Mouse (Mus musculus) bone marrow, adult 2 months (tissue): ENCODE data around the gene Lamb1. TPM values are rescaled to one million over a fixed set of nuclear protein-coding genes. Genes with fewer than 3 reads are reported as not detected.

Source experiments
- H3K27ac ChIP-seq: fragments of 200-500 bp; 2 replicates; pipeline ENCODE4 v1.5.1; 2012; ENCODE audit warnings: low read depth, mild to moderate bottlenecking, control low read depth, inconsistent platforms, low read length; ENCODE audit not compliant: control insufficient read depth, poor library complexity, insufficient read depth
- H3K4me1 ChIP-seq: fragments of 200-500 bp; 2 replicates; pipeline ENCODE4 v1.6.1; 2011; ENCODE audit warnings: low read length; ENCODE audit not compliant: control insufficient read depth, insufficient read depth
- H3K4me3 ChIP-seq: fragments of 200-500 bp; replicated peaks from 2 replicates; pipeline ENCODE3; 2011; ENCODE audit warnings: mild to moderate bottlenecking, low read depth, low read length, control low read depth; ENCODE audit not compliant: control insufficient read depth
- CTCF ChIP-seq: fragments of 200-500 bp; IDR thresholded peaks from 2 replicates; pipeline ENCODE4 v1.5.1; 2011; ENCODE audit warnings: low read length, control low read depth; ENCODE audit not compliant: control insufficient read depth, insufficient read depth
- POLR2A ChIP-seq: fragments of 200-500 bp; IDR thresholded peaks from 2 replicates; pipeline ENCODE4 v1.6.1; 2011; ENCODE audit warnings: low read depth, mild to moderate bottlenecking, control low read depth, low read length, borderline replicate concordance; ENCODE audit not compliant: control insufficient read depth
- WGBS: fragments of 180-500 bp; shearing (Covaris S2); methylation state at CpG from one replicate; pipeline ENCODE4 v1.1.7; 2018; 5-methylcytosine and 5-hydroxymethylcytosine counted together
- polyA plus RNA-seq: library from polyadenylated mRNA; stranded (reverse); fragments of >200 nt; gene quantifications from 2 replicates; pipeline ENCODE4 v1.2.4, GENCODE M21; 2011; ENCODE audit warnings: low replicate concordance; ENCODE audit not compliant: missing spikeins, insufficient read depth, insufficient read length

Gene Lamb1
- polyA plus RNA-seq, 1 experiment, result 4.8 TPM

GRCm38 (mm10) chr12:31265722-31266431 lies 843 bp downstream of the Lamb1 start:
- WGBS, result 2% methylated on average over 50 of the region's 50 CpGs
- no peak overlapping the region; the same call in 1 of the 2 replicates for H3K27ac ChIP-seq
- no peaks in the 10 kb centered on the region for H3K4me1 ChIP-seq
- no peak overlapping the region for H3K4me3 ChIP-seq
- TF ChIP-seq CTCF, result no peak
- TF ChIP-seq POLR2A, result no peak

- Histone ChIP-seq H3K4me3 (no peak overlapping the region), H3K27ac (no peak overlapping the region), H3K4me1 (no peaks in the 10 kb centered on the region)
- TF ChIP-seq POLR2A (no peak), CTCF (no peak)
- WGBS, result 11% methylated on average over 15 of the region's 15 CpGs
Measured at GRCm38 (mm10) chr12:31266686-31267085, 1.7 kb downstream of the Lamb1 start.

- Histone ChIP-seq H3K4me1 (no peaks in the 10 kb centered on the region), H3K4me3 (no peak overlapping the region), H3K27ac (no peak overlapping the region)
- TF ChIP-seq POLR2A, result no peak
- TF ChIP-seq CTCF, result no peak
- WGBS, result 54% methylated on average over 4 of the region's 4 CpGs
Measured at GRCm38 (mm10) chr12:31267363-31267762, 2.3 kb downstream of the Lamb1 start.

GRCm38 (mm10) chr12:31268315-31268714 lies 3.3 kb downstream of the Lamb1 start:
- Histone ChIP-seq H3K4me3 (no peak overlapping the region), H3K4me1 (no peaks in the 10 kb centered on the region), H3K27ac (no peak overlapping the region)
- WGBS, result 76% methylated on average over 3 of the region's 3 CpGs
- TF ChIP-seq POLR2A (no peak), CTCF (no peak)

GRCm38 (mm10) chr12:31269020-31269597 lies 4.1 kb downstream of the Lamb1 start:
- H3K4me1 ChIP-seq, result no peaks in the 10 kb centered on the region
- 73% methylated on average over 12 of the region's 12 CpGs for WGBS
- no peak overlapping the region for H3K27ac ChIP-seq
- no peak overlapping the region for H3K4me3 ChIP-seq
- no peak for TF ChIP-seq POLR2A
- TF ChIP-seq CTCF, result no peak

- 88% methylated on average over 10 of the region's 10 CpGs for WGBS
- TF ChIP-seq POLR2A (no peak), CTCF (no peak)
- no peak overlapping the region for H3K4me3 ChIP-seq
- H3K27ac ChIP-seq, result no peak overlapping the region
- H3K4me1 ChIP-seq, result no peaks in the 10 kb centered on the region
Measured at GRCm38 (mm10) chr12:31270361-31270760, 5.3 kb downstream of the Lamb1 start.

- no peak overlapping the region for H3K4me3 ChIP-seq
Measured at GRCm38 (mm10) chr12:31270776-31271175, 5.7 kb downstream of the Lamb1 start.

GRCm38 (mm10) chr12:31271361-31272011 lies 6.5 kb downstream of the Lamb1 start:
- WGBS, result 23% methylated on average over 16 of the region's 16 CpGs
- no peak for TF ChIP-seq CTCF
- TF ChIP-seq POLR2A, result no peak
- no peak overlapping the region for H3K27ac ChIP-seq
- no peaks in the 10 kb centered on the region for H3K4me1 ChIP-seq
- no peak overlapping the region for H3K4me3 ChIP-seq

More at GRCm38 (mm10) chr12:31270776-31271175, 5.7 kb downstream of the Lamb1 start:
- WGBS, result 77% methylated on average over 5 of the region's 5 CpGs
- no peak for TF ChIP-seq POLR2A
- no peak for TF ChIP-seq CTCF
- Histone ChIP-seq H3K4me1 (no peaks in the 10 kb centered on the region), H3K27ac (no peak overlapping the region)
